Mouse (Mus musculus): ENCODE measurements at regions not wholly inside any gene's neighbourhood (a gene's known extent, or its start where the extent isn't known, plus 50 kb on each side); places are given as distances from the start of the nearest gene placed in this dataset.

DNA sequence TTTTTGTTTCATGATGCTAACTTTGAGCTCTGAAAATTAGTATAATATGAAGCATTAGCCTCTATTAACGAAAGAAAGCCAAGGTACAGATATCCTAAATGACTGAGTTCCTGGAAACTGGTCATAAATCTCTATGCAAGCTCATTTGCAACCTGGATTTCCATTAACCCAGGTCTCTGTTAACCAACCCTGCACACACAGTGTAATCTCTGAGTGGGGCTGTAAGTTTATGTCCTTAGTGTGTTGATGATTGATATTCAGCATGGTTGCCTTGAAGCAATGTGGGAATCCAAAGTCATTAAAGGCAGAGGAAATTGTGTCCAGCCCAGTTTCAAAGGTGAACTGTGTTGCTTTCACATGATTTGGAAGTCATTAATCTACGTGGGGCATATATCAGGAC, 225.9 kb upstream of the Lcorl start:
- DNase-seq = no peak

DNA sequence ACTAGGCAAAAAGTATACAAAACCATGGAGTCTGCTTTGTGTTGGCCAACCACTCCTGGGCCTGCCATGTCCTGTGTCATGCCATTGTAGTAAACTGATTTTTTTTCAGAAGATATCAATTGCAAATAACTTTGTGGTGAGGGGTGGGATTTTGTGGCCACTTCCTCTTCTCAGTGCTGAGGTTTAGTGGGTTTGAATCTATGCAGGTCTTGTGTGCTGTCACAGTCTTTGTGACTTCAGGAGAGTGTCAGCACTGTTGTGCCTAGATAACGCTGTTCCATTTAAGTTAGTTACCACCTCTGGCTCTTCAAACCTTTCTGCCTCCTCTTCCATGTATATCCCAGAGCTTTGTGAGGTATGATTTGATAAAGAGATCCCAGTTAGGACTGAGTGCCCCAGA, 216.3 kb upstream of the Lcorl start:
- DNase-seq = no peak

DNA sequence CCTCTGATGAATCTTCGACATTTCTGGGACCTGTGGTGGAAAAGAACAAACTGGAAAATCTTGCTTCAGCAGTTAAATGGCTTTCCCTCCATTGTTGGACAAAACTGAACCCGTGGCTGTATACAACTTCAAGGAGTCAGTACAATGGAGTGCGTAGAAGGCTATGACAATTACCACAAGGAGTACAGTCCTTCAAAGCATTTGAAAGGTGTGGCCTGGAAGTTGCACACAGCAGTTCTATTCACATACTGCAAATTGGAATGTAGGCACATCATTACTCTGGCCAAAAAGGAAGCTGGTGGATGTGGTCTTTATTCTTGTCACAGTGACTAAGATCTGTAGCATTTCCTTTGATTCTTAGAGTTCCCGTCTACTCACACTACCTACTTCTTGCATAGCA, 215.7 kb upstream of the Lcorl start:
- DNase-seq = no peak

DNA sequence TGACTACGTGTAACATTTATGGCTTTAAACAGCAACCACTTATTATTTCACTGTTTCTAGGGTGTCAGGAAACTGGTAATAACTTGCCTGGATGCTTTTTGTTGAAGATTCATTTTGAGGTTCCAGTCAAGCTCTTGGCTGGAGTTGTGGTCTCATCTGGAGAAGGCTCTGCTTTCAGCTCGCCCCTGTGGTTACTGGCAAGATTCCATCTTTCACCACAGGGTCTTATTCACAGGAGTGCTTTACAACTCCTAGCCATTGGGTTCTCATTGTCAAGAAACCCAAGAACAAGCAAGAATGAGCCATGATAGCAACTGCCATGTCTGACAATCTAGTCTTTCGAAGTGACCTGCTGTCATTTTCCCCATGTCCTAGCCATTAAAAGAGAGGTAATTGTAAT, 202.5 kb upstream of the Lcorl start:
- no peak for DNase-seq

DNA sequence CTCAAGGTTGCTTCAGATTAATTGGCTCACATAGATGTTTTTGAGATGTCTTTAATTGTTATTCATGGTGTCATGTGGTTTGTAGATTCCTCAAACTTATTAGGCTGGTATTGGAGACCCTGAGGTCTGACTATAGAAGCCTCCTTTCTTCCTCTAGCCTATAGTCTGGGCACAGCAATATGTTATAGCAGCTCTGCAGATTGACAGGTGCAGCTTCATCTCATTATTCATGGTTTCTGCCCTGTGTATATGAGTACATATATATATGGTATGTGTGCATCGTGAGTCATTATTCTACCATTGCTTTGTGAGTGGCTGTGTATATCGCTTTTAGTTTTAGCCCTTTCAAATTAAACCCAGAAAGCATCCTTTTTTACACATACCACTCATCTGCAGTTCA, 197.4 kb upstream of the Lcorl start:
- DNase-seq = no peak

DNA sequence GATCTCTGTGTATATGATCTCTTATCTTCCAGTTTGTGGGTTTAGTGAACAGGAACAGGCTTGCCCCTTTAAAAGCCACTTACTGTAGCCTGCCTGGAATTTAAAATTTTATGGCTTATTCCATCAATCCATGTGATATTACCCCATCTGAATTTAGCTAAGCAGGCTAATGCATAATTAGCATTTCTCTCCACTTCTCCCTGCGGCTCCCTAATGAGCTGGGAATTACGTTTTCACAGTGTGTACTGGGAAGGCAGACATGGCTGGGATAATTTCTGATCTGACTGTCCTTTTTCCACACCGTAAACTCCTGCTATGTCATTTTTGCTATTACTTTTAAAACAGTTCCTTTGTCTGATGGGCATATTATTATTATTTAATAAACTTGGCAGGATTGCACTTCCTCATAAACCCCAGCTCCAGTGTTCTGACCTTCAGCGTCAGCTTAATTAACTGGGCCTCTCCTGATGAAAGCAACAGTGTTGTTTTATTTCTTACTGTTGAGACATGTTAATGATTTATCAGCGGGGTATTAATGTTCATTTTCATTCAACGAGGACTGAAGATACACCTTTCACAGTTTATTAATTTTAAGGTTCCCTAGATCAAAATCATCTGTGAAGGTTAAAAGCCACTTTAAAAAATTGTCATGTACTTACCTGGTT, 185.4 kb upstream of the Lcorl start:
- DNase-seq = no peak

DNA sequence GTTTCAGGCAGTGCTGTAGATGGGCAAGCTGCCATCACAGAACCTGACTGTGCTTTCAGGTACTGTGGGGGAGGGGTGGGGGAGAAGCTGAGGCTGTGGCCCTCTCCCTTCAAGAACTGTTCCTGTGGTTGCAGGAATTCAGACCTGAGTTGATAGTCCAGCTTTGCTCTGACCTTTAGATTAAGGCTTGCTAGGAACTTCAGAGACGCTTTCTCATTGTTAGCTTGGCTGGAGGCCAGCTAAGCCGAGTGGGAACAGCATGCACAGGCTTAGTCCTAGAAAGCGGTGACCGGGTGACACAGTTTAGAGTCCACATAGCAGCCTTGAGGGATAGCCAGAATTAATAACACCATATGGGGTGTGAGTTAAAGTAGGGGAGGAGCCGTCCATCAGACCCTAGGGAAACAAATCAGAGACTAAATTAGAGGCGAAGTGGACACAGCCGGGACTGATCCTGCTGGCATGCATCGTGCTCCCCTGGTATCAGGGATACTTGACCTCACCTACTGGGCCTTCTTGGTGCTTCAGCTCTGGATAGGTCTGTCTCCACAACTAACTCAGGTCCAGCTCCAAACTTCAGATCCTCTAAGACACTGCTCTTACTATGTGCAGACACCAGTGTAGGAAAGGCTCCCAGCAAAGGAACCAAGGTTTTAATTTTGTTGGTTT, 175.7 kb upstream of the Lcorl start:
- DNase-seq = no peak

DNA sequence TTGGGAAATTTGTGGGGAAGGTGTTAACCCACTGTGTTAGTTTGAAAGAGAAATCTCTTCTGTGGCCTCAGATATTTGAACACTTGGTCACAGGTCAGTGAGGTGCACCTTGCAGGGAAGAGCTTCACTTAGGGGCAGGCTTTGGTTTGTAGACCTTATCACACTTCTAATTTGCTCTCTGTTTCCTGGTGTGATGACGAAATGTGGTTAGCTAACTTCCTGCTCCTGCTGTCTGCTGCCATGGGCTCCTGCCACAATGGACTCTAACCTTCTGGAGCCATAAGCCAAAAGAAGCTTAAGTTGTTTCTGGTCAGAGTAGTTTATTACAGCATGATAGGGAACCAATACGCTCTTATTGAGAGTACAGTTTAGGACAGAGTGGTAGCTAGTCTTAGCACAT, 174.8 kb upstream of the Lcorl start:
- DNase-seq = no peak

DNA sequence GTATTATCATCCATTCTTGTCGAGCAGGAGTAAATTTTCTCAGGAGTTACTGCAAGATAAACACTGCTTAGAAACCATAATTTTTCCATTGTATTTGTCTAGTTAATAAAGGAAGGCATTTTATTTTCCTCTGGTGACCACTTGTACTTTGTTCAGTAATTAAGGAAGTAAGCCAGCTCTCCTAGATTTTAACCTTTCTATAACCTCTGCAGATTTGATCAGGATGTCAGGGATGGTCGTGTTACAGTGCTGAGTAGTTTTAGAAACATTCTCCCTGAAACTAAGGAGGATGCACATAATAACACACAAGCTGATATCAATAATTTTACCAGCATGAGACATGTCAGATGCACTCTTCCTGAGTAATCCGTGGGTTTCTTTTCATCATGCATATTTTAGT, 166.7 kb upstream of the Lcorl start:
- DNase-seq = no peak

DNA sequence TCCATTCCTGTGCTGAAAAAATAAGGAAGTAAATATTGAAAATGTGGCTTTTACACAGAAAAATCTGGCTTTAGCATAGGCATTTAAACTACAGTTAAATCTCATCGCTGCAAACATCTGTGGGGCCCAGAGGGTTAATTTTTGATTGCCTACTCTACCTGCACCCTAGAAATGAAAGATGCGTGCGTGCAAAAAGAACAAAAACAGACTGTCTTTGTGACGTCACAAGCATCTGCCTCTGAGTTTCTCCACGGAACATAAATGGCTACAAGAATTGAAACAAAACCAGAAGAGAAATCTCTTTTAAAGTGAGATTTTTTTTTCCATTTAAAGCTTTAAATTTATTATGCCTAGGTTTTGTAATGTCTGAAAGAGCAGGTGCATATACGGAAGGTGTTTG, 166.0 kb upstream of the Lcorl start:
- DNase-seq = no peak

DNA sequence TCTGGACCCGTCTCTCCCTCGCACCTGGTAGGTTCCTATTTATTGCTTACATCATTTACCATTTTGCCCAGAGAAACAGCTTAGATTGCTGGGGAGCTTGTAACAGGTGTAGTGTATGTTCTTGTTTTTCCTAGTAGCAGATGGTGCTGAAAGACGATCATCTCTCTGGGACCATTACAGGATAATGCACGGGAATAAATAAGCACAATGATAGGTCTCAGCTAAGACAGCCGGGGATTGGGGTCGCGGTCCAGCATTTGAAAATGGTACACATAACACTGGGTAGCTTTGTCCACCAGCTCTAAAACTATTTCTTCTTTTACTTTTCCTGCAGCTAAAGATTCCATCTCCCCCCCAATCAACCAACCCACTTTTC, 164.6 kb upstream of the Lcorl start:
- no peak for DNase-seq

DNA sequence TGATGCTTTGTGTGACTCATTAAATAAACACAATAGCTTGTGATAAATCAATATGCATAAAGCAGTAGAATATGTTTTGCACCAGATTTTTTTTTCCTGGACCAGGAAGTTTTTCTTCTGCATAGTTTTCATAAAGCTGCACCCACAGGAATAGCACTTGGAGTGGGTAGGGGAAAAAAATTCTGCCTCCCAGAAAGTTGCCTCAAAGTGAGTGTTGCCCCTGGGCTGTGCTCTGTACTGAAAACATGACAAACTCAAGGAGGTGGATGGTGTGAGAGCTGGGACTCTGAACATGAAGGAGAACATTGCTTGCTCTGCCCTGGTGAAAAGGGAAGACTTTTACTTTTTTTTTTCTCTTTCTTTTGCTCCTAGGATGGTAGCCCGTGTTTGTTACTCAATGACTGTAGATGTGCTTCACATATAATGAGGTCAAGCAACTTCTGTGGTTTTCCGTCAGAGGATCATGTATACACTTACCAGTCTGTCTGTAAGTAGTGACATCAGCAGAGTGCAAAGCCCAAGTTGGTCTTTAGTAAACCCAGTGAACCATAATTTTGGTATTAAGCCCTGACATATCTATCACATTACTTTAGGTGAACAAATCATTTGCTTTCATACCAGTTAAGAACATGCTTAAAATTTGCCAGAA, 164.1 kb upstream of the Lcorl start:
- DNase-seq = no peak

DNA sequence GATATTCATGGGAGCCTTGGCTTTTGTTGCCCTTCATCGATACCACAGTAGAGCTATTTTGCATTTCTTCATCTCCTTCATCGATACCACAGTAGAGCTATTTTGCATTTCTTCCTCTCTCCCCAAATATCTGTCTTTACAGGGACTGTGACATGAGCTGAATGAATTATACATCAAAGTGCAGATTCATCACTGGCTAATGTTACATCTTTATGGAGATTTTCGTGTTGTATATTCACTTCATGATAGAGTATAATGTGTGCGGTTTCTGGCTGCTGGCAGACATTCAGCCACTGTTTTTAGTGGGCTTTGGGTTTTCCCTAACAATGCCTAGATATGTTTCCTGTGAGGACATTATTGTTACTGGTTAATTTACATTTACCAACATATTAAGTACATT, 162.8 kb upstream of the Lcorl start:
- DNase-seq = no peak

DNA sequence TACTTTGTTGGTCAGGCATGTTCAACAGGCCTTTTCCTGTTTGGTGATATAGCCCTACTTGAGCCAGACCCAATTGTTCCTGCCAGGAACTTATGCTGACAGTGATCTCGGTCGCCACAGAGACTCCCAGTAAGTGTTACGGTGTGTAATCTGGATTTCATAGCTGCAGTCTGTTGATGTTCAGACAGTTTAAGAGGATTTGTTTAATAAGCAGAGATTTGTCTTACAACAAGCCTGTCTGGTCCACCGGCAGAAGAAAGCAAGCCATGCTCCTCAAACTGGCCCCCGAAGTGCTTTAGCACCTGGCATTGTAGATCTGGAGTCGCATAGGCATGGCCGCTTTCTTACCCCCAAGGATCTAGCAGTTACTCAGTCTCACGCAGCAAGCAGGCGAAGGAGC, 150.0 kb upstream of the Lcorl start:
- no peak for DNase-seq

DNA sequence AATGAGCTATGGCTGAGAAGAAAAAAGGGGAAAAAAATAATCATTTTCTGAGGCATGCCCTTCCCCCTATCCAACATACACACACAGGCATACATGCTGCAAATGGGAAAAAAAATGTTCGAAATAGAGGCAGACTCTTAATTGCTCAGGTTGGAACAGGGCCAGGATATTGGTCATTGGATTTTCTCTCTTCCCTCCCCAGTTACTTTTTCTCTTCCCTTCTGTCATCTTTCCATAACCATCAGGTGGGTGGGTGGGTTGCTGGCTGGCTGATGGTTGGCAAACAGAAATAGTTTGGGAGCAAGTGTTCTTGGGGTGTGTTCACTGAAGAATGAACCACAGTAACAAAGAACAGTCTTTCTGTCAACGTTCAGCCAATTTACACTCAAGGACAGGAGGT, 149.3 kb upstream of the Lcorl start:
- DNase-seq = peak; percentile 78

DNA sequence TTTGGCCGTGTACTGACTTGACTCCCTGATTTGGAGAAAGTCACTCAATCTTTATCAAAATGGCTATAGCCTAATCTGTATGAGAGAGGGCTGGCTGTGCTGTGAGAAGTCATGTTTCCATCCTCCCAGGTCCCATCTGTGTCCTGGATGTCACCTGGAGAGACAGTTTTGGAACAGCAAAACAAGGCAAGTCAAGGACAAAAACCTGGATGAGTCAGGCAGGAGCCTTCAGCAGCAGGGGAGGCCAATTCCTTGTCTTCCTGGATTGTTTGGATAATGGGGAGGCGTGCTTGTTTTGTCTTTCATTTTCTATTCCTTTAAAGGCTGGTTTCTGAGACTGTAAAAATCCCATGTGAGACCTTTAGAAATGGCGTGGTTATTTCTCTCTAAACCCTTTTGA, 148.8 kb upstream of the Lcorl start:
- DNase-seq = no peak

DNA sequence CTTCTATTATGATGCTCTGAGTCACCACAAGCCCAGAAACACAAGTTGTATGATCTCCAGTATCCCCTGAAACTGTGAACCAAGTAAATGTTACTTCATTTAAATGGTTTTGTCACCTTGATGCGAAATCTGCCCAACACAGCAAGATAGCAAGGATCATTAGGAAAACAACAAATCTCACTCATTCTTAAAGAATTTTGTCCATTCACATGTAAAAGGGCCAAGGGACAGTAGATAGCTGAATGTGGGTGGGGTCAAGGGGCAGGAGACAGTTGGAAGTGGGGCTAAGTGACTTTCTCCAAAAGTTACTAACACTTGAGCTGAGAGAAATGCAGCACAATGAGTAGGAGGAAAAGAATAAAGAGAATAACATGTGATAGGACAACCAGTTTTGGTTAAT, 148.2 kb upstream of the Lcorl start:
- no peak for DNase-seq

DNA sequence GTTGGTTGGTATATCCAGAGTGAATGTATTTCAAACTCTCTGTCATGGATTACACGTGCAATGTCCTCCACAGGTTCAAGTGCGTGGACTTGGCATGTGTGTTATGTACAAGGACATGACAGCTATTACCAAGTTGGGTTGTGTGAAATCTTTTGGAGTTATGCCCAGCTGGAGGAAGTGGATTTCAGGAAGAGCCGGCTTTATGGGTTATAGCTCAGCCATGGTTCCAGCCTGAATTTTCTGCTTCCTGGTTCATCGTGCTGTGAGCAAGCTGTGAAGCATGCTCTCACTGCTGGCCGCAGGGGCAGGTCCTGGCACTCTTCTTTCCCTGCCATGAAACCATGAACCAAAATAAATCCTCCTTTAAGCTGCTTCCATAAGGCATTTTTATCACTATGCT, 144.6 kb upstream of the Lcorl start:
- DNase-seq = no peak

DNA sequence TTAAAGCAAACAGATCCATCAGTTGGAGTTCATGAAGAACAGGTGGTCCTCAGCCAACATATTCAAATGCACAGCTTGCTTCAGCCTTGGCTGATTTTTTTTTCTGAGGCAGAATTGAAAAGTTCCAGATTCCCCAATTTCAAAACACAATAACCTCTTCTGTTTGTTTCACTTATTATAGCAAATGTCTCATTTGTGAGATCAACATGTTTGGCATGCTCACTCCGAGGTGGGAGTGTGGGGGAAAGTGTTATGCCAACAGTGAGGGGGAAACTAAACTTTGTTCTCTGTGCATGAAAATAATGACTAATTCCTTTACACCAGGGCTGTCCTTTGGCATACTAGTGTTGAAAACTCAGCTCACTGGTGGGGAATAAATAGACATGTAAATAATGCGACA, 100.4 kb upstream of the Lcorl start:
- peak; percentile 56 for DNase-seq

DNA sequence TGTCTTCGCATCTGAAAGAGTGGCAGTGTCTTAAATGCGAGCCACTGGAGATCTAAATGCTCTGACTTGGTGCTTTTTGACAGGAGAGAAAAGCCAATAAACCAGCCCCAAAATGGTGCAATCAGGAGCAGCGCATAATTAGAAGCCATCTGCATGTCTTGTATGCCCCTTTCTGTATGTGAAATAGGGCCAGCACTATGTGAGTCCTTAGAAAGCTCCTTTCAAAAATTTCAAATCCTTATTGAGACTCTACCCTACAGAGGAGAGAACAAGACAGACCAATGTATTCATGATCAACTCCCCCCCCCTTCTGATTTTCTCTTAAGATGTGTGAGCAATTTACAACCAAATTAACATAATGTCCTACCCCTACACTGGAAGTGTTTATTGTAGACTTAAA, 86.6 kb upstream of the Lcorl start:
- DNase-seq = peak; percentile 4

DNA sequence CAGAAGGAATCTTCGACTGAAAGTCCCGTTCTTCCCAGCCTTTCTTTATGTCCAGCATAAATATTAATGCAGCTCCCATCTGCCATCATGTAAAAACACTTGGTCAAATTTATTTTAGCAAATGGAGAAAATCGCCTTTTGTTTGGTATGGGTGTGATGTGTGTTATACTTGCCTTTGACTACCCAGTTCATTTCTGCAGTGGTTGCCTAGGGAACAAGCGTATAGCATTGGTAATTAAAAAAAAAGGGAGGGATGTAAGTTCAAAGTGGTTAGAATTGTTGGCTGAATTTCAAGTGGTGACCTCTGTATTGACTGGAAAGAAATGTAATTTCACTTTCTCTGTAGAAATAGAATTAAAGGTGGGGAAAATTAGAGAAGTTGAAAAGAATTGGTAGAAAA, 75.6 kb upstream of the Lcorl start:
- no peak for DNase-seq

DNA sequence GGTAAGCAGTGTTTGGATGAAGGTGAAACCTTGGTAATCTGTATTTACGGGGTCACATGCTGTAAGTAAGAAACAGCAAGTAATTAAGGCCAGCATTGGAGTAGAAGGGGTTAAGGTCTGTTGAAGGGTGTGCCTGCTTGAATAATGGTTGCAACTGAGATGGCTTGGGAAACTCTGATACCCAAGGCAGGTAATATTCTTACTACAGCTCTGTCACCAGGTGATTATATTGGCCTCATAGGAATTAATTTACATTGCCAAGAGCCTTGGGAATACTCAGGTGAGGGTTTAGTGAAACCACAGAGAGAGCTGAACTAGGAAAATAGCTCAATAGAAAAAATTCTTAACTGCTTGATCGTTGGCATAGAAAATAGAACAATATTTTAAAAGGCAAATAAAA, 73.8 kb upstream of the Lcorl start:
- no peak for DNase-seq

DNA sequence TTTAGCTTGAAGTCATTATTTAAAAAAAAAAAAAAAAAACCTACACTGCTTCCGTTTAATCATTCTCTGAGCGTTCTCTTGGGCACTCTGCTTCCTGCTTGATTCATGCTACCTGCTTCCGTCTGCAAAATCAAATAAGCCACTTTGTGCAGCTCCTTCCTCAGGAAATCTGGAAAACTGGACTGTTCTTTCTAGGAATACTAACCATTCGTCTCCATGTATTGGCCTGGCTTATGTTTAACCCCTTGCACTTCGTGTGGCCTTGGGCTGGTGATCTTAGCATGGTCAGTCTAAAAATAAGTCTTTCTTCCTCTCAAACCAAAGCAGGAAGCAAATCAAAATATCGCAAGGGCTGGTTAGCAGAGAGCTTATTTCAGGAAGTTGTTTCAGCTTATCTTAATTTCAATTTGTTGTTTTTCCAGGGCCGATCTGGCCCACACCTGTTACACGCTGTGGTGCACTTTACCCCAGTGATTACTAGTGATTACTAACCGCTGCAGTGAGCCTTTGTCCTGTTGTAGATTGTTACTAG, 68.5 kb upstream of the Lcorl start:
- DNase-seq = no peak

DNA sequence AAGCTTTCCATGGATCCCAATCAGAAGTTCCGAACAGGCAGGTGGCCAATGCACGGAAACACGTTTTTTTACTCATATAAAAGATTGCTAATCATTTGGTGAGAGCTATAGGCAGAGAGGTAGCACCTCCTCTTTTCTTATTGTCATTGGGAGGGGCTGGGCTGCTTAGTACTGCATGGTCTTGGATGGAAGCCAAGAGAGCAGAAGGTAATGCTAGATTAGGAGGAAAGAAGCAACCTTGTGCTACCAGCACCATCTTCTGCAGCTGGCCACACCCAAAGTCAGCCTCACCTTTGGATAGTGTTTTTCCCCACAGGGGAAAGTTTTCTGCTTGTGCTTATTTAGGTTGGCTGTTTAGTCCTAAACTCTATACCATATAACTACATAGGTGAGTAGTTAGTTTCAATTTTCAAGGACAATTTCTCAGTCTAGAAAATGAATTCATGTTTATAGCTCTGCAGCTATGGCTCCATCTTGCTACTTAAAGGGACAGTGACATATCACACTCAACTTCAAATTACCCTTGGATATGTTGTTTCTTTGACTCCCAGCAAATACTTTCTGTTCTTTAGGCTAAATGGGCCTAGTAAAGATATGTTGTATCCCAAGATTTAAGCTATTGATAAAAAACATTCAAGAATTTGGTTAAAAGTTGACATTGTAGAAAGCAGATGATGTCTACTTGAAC, 66.6 kb upstream of the Lcorl start:
- DNase-seq = no peak

All from layer of hippocampus, adult 9-11 months (tissue).